Mouse (Mus musculus) urinary bladder, adult 18-20 months (tissue): ENCODE measurements at regions not wholly inside any gene's neighbourhood (a gene's known extent, or its start where the extent isn't known, plus 50 kb on each side); places are given as distances from the start of the nearest gene placed in this dataset.

Source experiments
- DNase-seq, 2 experiments: peaks; one replicate each; pipeline ENCODE4 v3.0.0; 2022; ENCODE audit warnings: low spot score in 2 of 2, mixed read lengths in 2 of 2

DNA sequence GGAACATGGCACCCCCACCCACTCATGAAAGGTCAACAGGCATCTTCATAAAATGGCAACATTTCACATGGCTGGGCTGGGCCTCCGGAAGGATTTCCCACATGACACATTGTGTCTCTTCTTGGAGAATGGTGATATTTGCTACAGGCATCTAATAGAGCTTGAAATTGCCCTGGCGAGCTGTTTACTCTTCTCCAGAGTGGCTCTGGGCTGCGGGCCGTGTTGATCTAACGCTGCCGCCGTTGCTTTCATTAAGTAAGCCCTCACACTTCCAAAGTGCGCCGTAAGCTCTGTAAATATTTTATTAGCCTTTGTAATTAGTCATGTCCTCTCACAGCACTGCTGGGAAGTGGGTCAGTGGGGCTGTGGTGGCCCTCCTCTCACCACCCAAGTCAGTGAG, 164.4 kb upstream of the Ctnnb1 start:
- no peak for DNase-seq

DNA sequence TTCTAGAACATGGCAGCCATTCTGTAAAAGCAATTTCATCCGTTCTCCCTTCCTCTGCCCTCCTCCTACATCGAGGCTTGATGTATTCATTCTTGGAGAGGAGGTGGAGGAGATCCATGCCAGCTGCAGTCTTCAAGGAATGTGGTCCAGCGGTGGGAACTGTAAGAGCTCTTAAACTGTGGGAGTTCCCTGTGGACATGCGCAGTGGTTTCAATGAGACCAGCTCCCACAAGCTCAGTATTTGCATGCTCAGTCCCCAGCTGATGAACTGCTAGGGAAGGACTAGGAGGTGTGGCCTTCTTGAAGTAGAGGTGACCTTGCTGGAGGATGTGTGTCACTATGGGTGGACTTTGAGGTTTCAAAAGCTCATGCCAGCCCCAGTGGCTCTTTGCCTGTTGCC, 163.7 kb upstream of the Ctnnb1 start:
- DNase-seq: no peak

DNA sequence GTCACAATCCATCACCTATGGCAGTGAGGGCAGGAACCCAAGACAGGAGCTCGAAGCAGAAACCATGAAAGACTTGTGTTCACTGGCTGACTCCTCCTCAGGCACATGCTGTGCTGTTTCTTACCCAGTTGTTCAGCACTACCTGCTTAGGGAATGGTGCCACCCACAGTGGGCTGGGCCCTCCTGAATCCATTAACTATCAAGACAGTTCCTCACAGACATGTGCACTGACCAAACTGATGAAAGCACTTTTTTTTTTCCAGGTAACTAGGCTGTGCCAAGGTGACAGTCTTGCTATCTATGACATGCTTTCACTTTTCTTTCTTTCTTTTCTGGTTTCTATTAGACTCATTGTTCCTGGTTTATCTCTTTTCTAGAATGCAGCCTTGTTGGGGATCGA, 162.1 kb upstream of the Ctnnb1 start:
- no peak for DNase-seq

DNA sequence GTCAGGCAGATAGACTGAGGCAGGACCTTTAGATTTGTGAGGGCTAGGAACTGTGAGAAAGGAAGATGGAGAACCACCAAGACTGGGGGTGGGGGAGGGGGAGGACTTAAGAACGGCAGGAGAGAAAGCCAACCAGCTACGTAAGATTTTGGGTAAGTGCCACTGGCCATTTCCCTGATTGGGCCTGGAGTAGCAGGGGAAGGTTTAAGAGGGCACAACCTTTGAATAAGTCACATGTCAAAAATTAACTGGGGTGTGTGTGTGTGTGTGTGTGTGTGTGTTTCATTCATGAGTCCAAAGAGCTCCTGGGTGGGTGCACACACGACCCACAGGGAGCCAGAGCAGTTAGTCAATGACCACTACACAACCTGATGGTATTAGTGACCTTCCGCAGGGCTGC, 161.6 kb upstream of the Ctnnb1 start:
- DNase-seq: no peak

DNA sequence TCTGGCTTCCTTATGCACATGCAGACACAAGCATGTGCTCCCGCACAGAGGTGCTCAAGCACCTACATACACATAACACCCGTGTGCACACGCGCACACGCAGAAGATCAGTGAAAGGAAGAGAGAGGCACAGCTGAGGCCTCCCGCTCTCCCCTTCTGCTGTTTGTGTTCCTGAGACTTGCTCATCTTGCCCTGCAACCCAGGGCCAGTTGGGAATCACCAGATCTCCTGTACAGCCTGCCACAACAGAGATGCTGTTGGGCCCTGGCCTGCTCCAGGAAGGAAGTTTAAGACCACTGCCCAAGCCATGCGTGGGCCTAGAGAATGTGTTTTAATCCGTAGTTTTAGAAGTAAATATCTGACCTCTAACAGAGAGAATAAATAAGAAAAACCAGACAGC, 160.0 kb upstream of the Ctnnb1 start:
- DNase-seq: no peak

DNA sequence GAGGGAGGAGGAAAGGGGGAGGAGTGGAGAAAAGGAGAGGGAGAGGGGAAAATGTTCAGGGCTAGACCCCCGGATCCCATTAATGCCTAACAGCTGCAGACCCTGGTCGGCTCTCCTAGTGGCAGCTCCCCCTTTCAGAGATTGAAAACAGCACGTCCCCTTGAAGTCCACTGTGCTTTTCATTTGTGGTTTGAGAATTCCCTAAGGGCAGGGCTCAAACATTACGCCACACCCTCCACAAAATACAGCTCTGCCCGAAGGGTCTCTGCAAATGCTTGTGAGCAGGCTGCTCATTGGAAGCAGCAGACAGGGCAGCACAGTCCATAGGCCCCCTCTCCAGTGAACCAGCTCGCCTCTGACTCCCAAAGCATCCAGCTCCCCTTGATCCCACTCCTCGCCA, 159.3 kb upstream of the Ctnnb1 start:
- DNase-seq: no peak

DNA sequence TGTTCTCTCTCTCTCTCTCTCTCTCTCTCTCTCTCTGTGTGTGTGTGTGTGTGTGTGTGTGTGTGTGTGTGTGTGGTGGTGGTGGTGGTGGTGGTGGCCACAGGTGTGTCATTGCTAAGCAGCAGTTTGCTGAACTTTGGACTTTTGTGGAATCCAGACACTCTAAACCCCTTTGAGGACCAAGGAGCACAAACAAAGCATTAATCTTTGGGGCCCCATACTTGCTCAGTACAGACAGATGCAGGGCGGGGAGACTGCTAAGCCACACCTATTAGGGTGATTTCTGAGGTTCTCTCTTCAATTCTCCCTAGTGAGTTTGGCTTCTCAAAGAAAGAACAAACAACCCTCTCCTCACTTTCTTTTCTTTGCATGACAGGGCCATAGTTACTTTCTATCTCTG, 158.1 kb upstream of the Ctnnb1 start:
- DNase-seq: no peak

DNA sequence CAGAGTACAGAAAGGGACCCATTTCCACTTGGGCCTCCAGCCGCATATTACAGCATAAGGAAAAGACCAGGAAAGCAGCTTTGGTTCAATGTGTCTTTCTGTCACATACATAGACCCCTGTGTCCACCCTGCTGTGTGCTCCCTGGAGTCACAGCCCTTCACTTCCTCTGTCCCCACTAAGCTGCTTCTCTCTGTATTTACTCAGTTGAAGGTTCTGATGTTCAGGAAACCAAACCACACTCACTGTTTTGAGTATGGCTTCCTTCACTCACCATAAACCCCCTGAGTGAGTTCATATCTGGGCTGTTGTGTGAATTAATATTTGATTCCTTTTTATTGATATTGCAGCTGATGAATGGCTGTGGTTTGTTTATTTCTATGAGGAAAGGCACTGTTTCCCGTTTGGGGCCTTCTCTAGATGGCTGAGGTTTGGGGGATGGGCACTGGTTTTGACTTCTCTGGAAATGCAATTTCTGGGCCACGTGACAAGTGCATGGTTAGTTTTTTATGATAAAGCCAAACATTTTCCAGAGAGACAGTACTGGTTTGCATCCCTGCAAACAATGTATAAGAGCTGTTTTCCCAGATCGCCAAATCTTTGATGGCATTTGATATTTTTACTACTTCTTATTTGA, 157.0 kb upstream of the Ctnnb1 start:
- DNase-seq: no peak

DNA sequence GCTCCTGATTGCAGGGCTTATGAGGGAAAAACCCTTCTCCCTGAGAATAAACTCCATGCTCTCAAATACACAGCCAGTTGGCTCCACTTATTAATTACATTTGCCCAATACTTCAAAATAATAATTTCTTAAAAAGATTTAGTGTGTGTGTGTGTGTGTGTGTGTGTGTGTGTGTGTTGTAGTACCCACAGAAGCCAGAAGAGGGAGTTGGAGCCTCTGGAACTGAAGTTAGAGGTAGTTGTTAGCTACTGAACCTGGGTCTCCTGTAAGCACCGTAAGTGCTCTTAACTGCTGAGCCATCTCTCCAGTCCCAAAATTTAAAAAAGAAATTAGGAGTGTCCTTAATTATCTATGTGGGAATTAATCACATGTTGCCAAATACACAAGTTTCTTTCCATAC, 154.8 kb upstream of the Ctnnb1 start:
- DNase-seq: no peak

DNA sequence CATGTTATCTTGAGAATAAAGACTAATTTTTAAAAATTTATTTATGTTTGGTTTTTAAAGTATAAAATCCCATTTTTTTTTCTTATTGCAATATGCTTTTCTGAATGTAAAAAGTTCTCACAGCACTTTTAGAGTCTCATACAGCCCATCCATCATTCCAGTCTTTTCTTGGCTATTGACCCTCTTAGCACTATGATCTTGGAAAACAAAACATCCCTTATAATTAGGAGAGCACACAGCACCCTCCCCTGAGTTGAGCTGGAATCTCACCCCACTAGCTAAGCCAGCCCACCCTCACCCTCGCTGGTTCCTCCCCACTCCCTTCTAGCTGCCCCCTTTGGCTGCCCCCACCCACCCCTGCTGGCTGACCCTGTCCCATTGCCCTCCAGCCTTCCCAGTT, 154.2 kb upstream of the Ctnnb1 start:
- no peak for DNase-seq

DNA sequence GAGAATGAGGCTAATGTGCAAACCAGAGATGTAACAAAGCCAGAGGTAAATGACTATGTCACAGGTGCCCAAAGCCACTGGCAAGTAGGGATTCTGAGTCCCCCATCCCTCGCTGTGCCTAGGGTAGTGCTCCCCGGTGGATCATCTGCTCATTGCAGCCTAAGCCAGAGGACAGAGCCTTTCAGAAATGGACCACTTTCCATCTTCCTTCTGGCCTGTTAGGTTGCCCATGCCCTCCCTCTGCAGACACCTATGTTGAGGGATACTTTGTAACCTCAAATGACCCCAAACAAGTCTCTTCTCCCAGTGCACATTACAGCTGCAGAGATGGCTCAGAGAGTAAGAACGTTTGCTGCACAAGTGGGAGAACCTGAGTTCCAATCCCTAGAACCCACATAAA, 153.3 kb upstream of the Ctnnb1 start:
- no peak for DNase-seq

DNA sequence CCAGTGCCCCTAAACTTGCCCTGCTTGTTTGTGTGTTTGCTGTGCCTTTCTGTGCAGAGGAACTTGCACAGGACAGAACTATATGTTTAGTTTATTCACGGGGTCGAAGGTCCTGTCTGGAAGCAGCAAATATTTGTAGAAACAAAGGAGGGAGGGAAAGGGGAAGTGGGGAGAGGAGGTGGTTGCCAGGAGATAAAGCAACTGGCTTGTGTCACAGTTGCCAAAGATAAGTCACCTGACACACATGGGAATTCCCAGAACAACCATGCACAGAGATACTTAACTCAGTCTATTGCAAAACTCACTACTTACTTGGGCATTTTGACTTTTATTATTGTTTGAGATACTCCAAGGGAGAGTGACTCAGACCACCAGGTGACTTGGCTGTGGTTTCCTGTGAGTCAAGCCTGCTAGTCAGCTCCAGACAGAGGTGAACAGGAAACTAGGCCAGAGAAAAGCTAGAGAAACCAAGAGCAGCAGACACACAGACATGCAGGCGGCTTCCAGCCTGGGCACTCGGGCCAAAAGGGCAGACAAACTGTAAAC, 152.5 kb upstream of the Ctnnb1 start:
- peak; percentile 31 to 73 for DNase-seq

DNA sequence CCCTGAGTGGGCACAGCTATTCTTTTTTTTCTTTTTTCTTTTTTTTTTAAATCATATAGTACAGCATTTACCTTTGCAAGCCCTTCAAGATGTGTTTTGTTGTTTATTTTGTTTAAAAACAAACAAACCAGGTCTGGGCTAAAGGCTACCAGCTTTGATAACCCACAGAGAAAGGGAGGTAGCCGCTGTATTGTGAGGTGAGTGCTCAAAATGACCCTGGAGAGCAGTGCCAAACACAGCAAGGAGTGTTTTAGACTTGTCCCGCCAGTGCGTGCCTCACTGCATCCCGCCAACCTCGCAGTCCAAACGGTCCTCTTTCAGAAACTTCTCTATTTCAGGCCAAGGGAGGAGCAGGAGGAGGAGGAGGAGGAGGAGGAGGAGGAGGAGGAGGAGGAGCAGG, 152.0 kb upstream of the Ctnnb1 start:
- DNase-seq: no peak

DNA sequence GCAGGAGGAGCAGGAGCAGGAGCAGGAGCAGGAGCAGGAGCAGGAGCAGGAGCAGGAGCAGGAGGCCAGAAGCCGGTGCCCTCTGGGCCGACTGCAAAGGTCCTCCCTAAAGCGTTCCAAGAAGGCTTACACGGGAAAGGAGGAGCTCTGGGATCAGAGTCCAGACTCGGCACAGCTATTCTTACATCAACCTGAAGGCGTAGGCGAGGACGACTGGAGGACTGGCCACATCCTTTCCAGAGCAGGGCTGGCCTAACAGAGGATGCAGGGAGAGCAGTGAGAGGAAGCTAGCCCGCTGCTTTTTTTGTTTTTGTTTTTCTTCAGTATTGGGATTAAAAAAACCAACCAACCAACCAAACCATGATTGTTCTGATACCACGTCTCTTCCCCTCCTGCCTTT, 151.5 kb upstream of the Ctnnb1 start:
- DNase-seq: no peak

DNA sequence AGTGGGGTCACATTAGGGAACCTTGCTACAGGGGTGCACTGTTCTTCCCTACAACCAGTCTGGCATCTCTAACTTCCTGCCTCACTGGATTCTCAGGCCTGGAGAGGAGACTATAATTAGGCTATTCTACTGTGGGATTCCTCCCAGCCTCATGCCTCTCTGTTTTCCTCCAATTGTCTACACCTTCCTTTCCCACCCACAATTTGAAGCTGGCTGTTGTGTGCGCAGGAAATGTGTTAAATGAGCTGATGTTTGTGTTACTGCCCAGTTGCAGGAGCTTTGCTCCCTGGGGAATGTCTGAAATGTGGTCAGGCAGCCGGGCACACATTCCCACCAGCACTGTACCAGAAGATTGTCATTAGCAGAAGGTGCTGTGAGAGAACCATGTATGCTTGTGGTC, 150.6 kb upstream of the Ctnnb1 start:
- no peak for DNase-seq

DNA sequence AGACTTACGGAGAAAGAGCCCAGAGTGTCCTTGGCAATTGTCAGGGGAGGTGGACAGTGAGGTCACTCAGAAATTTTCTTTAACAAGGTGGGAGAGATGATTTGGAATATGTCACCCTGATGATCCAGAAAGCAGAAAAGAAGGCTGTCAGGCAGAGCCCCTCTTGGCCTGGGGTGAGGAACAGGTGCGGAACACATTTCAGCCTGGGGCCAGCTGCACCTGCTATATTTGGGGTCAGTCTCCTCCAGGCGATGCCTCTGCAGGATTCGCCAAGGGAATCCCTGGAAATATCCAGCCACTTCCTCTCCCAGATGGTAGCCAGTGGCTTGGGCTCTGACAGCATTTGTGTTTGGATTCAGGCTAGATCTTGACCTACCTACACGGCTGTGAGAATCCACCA, 134.8 kb upstream of the Ctnnb1 start:
- no peak for DNase-seq

DNA sequence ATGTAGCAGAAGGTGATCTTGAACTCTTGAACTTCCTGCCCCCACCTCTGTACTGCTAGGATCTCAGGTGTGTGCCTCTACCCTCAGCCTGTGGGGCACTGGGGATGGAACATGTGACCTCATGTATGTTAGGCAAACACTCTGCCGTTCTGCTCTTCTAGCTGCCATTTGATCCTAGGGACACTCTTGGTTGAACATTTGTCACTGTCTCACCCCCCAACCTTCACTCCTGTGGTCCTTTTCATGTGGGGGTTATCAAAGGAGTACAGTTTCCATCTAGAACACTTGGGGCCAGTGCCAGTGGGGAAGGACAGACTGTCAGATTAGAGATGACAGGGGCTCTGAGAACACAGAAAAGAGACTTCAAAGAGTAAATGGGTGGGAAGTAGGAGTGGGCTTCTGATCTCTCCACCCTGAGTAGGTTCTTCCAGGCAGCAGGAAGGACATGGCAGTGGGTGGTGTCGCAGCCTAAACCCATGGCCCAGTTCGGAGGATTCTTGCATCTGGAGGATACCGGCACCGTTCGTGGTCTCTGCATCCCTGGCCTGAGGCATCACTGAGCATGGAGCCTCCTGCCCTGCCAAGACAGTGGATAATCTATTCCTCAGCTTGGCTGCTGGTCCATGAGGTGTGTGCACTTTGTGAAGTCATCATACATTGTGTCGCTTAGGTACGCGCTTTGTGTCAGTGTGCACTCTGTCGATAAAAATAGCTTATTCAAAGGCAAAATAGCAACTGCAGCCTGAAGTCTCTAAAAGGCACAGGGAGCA, 132.7 kb upstream of the Ctnnb1 start:
- no peak for DNase-seq

DNA sequence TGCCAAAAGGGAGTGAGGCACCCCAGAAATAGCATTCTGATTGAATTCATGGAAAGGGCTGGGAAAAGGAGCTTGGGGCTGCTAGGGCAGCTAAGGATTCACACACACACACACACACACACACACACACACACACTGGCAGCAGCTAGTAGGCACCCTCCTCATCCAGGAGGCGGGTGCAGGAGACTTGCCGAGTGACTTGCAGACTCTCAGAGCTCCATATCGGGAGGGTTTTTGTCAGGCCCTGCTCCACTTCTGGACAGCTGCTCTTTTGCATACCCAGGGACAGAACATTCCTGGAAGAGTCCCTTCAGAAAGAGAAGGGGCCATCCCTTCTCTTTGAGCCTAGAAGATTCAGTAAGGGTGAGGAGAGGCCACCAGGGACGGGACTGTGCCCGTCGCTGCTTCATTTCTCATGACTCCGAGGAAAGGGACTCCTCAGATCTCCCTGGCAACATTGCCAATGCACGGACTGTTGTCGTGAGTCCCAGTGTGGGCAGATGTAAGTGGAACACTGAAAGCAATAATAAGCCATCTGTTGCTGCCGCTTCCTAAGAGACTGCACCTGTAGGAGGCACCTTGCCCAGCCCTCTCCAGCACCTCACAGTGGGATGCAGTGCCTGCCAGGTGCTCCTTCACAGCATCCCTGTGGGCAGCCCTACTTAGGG, 130.9 kb upstream of the Ctnnb1 start:
- DNase-seq: no peak

DNA sequence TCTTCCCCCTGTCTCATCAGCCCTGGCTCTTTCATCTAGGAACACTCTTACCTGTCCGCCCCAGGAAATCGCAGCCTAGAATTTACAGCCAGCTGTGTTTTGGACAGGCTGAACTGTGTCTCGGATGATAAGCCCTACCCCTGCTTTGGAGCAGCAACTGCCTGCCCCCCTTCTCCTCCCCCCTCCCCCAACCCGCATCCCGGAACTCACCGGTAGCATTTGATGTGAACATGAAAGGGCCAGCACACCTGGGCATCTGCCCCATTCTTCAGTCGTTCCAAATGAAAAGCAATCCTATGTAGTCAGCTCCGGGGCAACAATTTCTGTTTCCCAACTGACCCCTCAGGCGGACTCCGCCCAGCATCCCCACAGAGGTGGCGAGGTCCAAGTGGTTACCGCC, 130.1 kb upstream of the Ctnnb1 start:
- no peak for DNase-seq

DNA sequence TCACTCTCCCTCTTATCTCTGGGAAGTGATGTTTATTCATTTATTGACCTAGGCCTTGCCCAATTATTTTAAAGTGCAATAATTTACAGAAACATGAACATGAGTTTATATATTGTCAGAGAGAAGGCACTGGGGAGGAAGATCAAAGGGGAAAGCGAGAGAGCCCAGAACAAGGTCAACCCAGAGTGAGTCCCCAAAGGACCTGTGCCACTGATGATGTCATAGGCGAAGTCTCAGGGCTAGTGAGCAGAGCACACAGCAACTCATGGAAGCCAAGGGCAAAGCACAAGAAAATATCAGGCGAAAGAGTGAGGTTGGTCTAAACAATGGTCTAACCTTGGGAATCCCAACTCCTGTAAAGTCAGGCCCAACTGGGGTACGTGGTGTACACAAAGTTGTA, 126.4 kb upstream of the Ctnnb1 start:
- no peak for DNase-seq

DNA sequence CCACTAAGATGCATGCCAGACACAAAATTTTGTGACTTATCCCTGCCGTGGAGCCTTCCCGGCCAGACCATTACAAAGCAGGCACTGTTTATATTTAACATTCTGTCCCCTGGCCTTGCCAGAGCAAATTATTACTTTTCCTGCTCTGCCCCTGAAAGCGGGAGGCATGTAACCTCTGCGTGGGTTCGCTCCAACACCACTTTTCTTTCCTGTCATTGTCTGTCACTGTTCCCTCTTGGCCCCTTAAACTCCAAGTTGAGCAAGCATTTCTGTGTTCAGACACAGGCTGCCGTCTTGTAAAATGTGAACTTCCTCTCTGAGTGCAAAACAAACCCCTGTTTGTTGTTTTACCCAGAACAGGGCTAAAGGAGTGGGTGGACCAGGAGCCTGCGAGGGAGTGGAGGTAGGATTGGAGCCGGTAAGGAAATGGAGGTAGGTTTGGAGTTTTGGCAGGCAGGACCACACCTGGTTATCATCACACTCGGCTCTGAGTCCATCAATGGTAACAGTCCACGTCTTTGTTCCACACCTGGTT, 124.2 kb upstream of the Ctnnb1 start:
- no peak for DNase-seq

DNA sequence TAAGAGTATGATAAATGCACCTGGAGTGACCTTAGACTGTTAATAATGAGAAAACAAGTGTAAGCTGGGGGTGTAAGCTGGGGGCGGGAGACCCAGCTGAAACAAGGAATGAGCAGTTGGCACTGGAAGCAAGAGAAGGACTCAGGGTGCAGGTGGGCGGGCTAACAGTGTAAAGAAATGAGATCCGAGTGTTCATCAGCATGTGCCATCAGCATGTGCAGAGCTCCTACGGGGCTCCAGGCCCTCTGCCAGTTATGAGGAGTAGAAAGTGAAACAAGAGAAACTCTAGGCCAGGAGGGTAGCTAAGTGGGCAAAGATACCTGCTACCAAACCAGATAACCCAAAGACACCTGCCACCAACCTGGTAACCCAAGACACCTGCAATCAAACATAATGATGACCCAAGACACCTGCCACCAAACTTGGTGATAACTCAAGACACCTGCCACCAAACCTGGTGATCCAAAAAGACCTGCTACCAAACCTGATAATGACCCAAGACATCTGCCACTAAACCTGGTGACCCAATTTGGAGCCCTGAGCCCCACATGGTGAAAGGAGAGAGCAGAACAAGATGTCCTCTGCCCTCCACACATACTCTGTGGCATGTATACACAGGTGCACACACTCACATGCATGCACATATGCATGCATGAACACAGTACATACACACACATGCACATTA, 120.1 kb upstream of the Ctnnb1 start:
- no peak for DNase-seq
